42 mouse cellular contexts compared by ENCODE assay signal in genomic region chr16:48282801-48283200, GRCm38 (mm10). TPM values are rescaled to one million over a fixed set of nuclear protein-coding genes. Genes with fewer than 3 reads are reported as not detected.
"Had no signal": no experiment of that assay in that cellular context is flagged by ENCODE, and none has a peak within 500 bp of the region (broad histone marks: within the 10 kb centered on the region; RNA-seq: fewer than 3 reads in every experiment).

No protein-coding gene starts in this region.

- H3K27me3 ChIP-seq: heart, embryonic 13.5 days; heart, embryonic 15.5 days; hindbrain, embryonic 13.5 days; hindbrain, embryonic 15.5 days; limb, embryonic 13.5 days; limb, embryonic 15.5 days; liver, embryonic 12.5 days had no signal

- H3K4me1 ChIP-seq: heart, embryonic 13.5 days; heart, embryonic 15.5 days; hindbrain, embryonic 13.5 days; hindbrain, embryonic 15.5 days; limb, embryonic 13.5 days; limb, embryonic 15.5 days; liver, embryonic 12.5 days had no signal

- H3K9ac ChIP-seq: heart, embryonic 13.5 days; heart, embryonic 15.5 days; hindbrain, embryonic 13.5 days; hindbrain, embryonic 15.5 days; limb, embryonic 13.5 days; limb, embryonic 15.5 days; liver, embryonic 12.5 days; liver, embryonic 14.5 days had no signal

- DNase-seq: gastrocnemius, adult 2 months; gastrocnemius, postnatal 14 days; gastrocnemius, postnatal 36 days; heart, adult 11 months; heart, adult 2 months; heart, postnatal 14 days; heart, postnatal 36 days; kidney, adult 11 months; kidney, adult 2 months; kidney, postnatal 10 days; kidney, postnatal 25 days; kidney, postnatal 4 days; layer of hippocampus, adult 9-11 months; layer of hippocampus, postnatal 36 days; left cerebral cortex, postnatal 4 days had no signal

- H3K9me3 ChIP-seq: heart, embryonic 13.5 days; heart, embryonic 15.5 days; hindbrain, embryonic 13.5 days; hindbrain, embryonic 15.5 days; limb, embryonic 13.5 days; limb, embryonic 15.5 days; liver, embryonic 12.5 days had no signal

- H3K36me3 ChIP-seq: heart, embryonic 13.5 days; heart, embryonic 15.5 days; hindbrain, embryonic 13.5 days; hindbrain, embryonic 15.5 days; limb, embryonic 13.5 days; limb, embryonic 15.5 days; liver, embryonic 12.5 days had no signal

- H3K27ac ChIP-seq: gastrocnemius, adult 2 months; heart, adult 2 months; heart, embryonic 13.5 days; heart, embryonic 15.5 days; hindbrain, embryonic 13.5 days; hindbrain, embryonic 15.5 days; hindbrain, postnatal 0 days; limb, embryonic 13.5 days; limb, embryonic 15.5 days; liver, embryonic 12.5 days; liver, embryonic 14.5 days had no signal

- H3K4me3 ChIP-seq: gastrocnemius, adult 2 months; heart, adult 2 months; heart, embryonic 13.5 days; heart, embryonic 15.5 days; hindbrain, embryonic 13.5 days; hindbrain, embryonic 15.5 days; limb, embryonic 13.5 days; limb, embryonic 15.5 days; liver, embryonic 12.5 days had no signal

RNA-seq across cellular contexts. Expression of gene Dppa4, which starts 0.7 kb away (rescaled TPM):
- total RNA-seq: gastrocnemius, adult 2 months; gastrocnemius, postnatal 14 days; gastrocnemius, postnatal 36 days; heart, adult 2 months; heart, postnatal 14 days; heart, postnatal 36 days; hematopoietic stem cell, adult 5-6 weeks; hindbrain, postnatal 0 days; layer of hippocampus, adult 8-10 months; layer of hippocampus, postnatal 14 days; layer of hippocampus, postnatal 36 days; left cerebral cortex, adult 18-20 months; left cerebral cortex, adult 8-10 months; left cerebral cortex, postnatal 10 days; left cerebral cortex, postnatal 25 days; left cerebral cortex, postnatal 4 days; liver, adult 2 months had no signal
- polyA plus RNA-seq: gonadal fat pad, adult 2 months; heart, adult 2 months; heart, embryonic 11.5 days; heart, embryonic 13.5 days; heart, embryonic 15.5 days; heart, postnatal 0 days; hindbrain, embryonic 11.5 days; hindbrain, embryonic 13.5 days; hindbrain, embryonic 15.5 days; hindbrain, postnatal 0 days; intestine, embryonic 14.5 days; intestine, embryonic 16.5 days; kidney, adult 2 months; kidney, embryonic 14.5 days; limb, embryonic 11.5 days; limb, embryonic 13.5 days; limb, embryonic 15.5 days; liver, adult 2 months; liver, embryonic 14.5 days; liver, embryonic 16.5 days had no signal

RNA-seq across cellular contexts. Expression of gene Dppa2, which starts 20.9 kb away (rescaled TPM):
- total RNA-seq: gastrocnemius, adult 2 months; gastrocnemius, postnatal 14 days; gastrocnemius, postnatal 36 days; heart, adult 2 months; heart, postnatal 14 days; heart, postnatal 36 days; hematopoietic stem cell, adult 5-6 weeks; layer of hippocampus, postnatal 14 days; layer of hippocampus, postnatal 36 days; left cerebral cortex, adult 18-20 months; left cerebral cortex, adult 8-10 months; left cerebral cortex, postnatal 10 days; left cerebral cortex, postnatal 25 days; left cerebral cortex, postnatal 4 days; liver, adult 2 months had no signal
- polyA plus RNA-seq: gonadal fat pad, adult 2 months; heart, adult 2 months; heart, embryonic 11.5 days; heart, embryonic 13.5 days; heart, embryonic 15.5 days; heart, postnatal 0 days; hindbrain, embryonic 11.5 days; hindbrain, postnatal 0 days; kidney, adult 2 months; kidney, embryonic 14.5 days; kidney, embryonic 16.5 days; limb, embryonic 11.5 days; limb, embryonic 13.5 days; limb, embryonic 15.5 days; liver, adult 2 months; liver, embryonic 12.5 days; liver, embryonic 14.5 days; liver, embryonic 16.5 days had no signal
